ENCODE assay signal across 10 mouse cellular contexts in genomic region chr3:102242854-102243253, GRCm38 (mm10). TPM values are rescaled to one million over a fixed set of nuclear protein-coding genes. Genes with fewer than 3 reads are reported as not detected.
A peak's percentile ranks its signal among the peaks of the same experiment; 100 is the strongest.
DNase-seq lines count a peak whose midpoint lies in the region; TF ChIP-seq lines count a peak whose summit lies in the region.
"Had no signal": no experiment of that assay in that cellular context is flagged by ENCODE, and none has a peak within 500 bp of the region (broad histone marks: within the 10 kb centered on the region; RNA-seq: fewer than 3 reads in every experiment).

No protein-coding gene starts in this region.

- H3K27me3 ChIP-seq in CH12.LX (replicated peaks) = no peaks in the 10 kb centered on the region
- H3K27me3 ChIP-seq: heart, embryonic 13.5 days had no signal

- TF ChIP-seq POLR2A in CH12.LX (IDR thresholded peaks at IDR 0.05; ENCODE audit: low read depth, low read length) = no peak

- no peak for TF ChIP-seq EP300 in CH12.LX (IDR thresholded peaks at IDR 0.05; ENCODE audit: low read length)

- intact Hi-C loops in left cerebral cortex, postnatal 25 days (cut with DNase I) = loop anchor here (1.0 to 10.0 kb wide), 4 partner anchors 161 to 406 kb away; no protein-coding TSS in a partner anchor

- no peak overlapping the region for H3K9ac ChIP-seq in CH12.LX (ENCODE audit: insufficient read depth, low read depth)
- H3K9ac ChIP-seq: heart, embryonic 13.5 days had no signal

- no peaks in the 10 kb centered on the region for H3K4me1 ChIP-seq in CH12.LX (ENCODE audit: control insufficient read depth in 1 of 2, insufficient read depth in 2 of 2)
- H3K4me1 ChIP-seq: heart, embryonic 13.5 days had no signal

- in situ Hi-C loops in CH12.LX (cut with MboI; ENCODE audit: low pct_ligation_motif_present, low pct_unique_long_range_greater_than_20kb, low sequenced_read_pairs) = no loop called here

- H3K27ac ChIP-seq in CH12.LX (ENCODE audit: insufficient read depth, low read depth) = no peak overlapping the region
- H3K27ac ChIP-seq: heart, embryonic 13.5 days had no signal

- peak; percentile 25 for DNase-seq in gastrocnemius, adult 18-20 months (ENCODE audit: low spot score)
- DNase-seq in gastrocnemius, postnatal 4 days (ENCODE audit: low spot score in 2 of 2) = no peak
- DNase-seq in CH12.LX (ENCODE audit: extremely low read depth) = peak; percentile 16
- DNase-seq in cerebellum, postnatal 14 days = peak; percentile 59 to 63
- DNase-seq in heart, postnatal 4 days = peak; percentile 32
- peak; percentile 55 to 72 for DNase-seq in left cerebral cortex, postnatal 25 days (ENCODE audit: low spot score in 2 of 2)
- DNase-seq in right cerebral cortex, postnatal 25 days = peak; percentile 18
- no peak for DNase-seq in yolk sac, embryonic 10.5 days (ENCODE audit: low spot score)

- H3K79me2 ChIP-seq in CH12.LX (replicated peaks; ENCODE audit: control insufficient read depth, extremely low read depth, insufficient read depth, poor library complexity, severe bottlenecking) = no peaks in the 10 kb centered on the region

- dilution Hi-C loops in CH12.LX (cut with MboI; ENCODE audit: extremely low pct_ligation_motif_present, extremely low pct_unique_long_range_greater_than_20kb, low sequenced_read_pairs) = no loop called here

- H3K36me3 ChIP-seq in CH12.LX (replicated peaks in 1 of 2; ENCODE audit: control insufficient read depth in 1 of 2, insufficient read depth in 1 of 2, low read length in 1 of 2) = no peaks in the 10 kb centered on the region
- H3K36me3 ChIP-seq: G1E; heart, embryonic 13.5 days had no signal

- no peak overlapping the region for H3K4me2 ChIP-seq in CH12.LX (ENCODE audit: insufficient read depth, low read depth, poor library complexity, severe bottlenecking)
- H3K4me2 ChIP-seq: heart, embryonic 13.5 days had no signal

- no peak overlapping the region for H3K4me3 ChIP-seq in CH12.LX (replicated peaks in 1 of 3; ENCODE audit: low read depth in 2 of 3, low read length in 2 of 3, poor library complexity in 1 of 3)
- H3K4me3 ChIP-seq: heart, embryonic 13.5 days had no signal

- peaks cover 2% of the 10 kb centered on the region for H3K9me3 ChIP-seq in CH12.LX (replicated peaks; ENCODE audit: low read length)
- H3K9me3 ChIP-seq: G1E had no signal

- peak in 1 of 2 experiments; percentile 48; a peak in 2 of 4 replicates for TF ChIP-seq CTCF in CH12.LX (conservative IDR thresholded peaks at IDR 0.05 in 1 of 2, IDR thresholded peaks at IDR 0.05 in 1 of 2; ENCODE audit: low read depth in 2 of 2, low read length in 2 of 2)

- TF ChIP-seq RAD21 in CH12.LX (IDR thresholded peaks at IDR 0.05; ENCODE audit: low read depth, low read length) = peak; percentile 58

TF ChIP-seq in CH12.LX, 34 proteins besides CTCF, POLR2A, EP300 and RAD21:
- TF ChIP-seq ELF1 (IDR thresholded peaks at IDR 0.05; ENCODE audit: low read depth, low read length) (no peak), JUN (IDR thresholded peaks at IDR 0.05; ENCODE audit: insufficient read depth, low read depth, low read length) (no peak), MXI1 (IDR thresholded peaks at IDR 0.05; ENCODE audit: low read depth, low read length) (no peak), SMC3 (IDR thresholded peaks at IDR 0.05; ENCODE audit: low read depth, low read length) (peak; percentile 51), USF1 (IDR thresholded peaks at IDR 0.05; ENCODE audit: low read depth, low read length) (no peak)
TF ChIP-seq in CH12.LX: peak in this region for 1.

RNA-seq across cellular contexts. Expression of gene Vangl1, which starts 38.4 kb away (rescaled TPM):
- total RNA-seq in gastrocnemius, adult 18-20 months (2021) = 1 to 10 TPM; 2.2 to 2.4 TPM
- total RNA-seq in gastrocnemius, postnatal 4 days (2021) = 10 to 100 TPM; 19.5 to 24.6 TPM
- total RNA-seq in CH12.LX (2012; rRNA removed) (0.04 TPM in 1 of 2 replicates, not detected in the other), CH12.LX (2014; rRNA removed) (not detected in 2 replicates)
- not detected in 2 replicates for polyA plus RNA-seq in CH12.LX (2012; ENCODE audit: insufficient read length, low read depth)
- total RNA-seq in heart, postnatal 4 days (2021) = 10 to 100 TPM; 35.7 to 37.3 TPM
- 1 to 10 TPM; 4.2 to 5.7 TPM for total RNA-seq in left cerebral cortex, postnatal 25 days (2021)

Comparison
In these comparisons a context has a peak if more than half of its experiments do, and no peak if none do; other contexts are left out.
1. DNase-seq: peak in gastrocnemius, adult 18-20 months (single experiment), CH12.LX (single experiment), cerebellum, postnatal 14 days (2 of 2), heart, postnatal 4 days (single experiment), left cerebral cortex, postnatal 25 days (2 of 2) and right cerebral cortex, postnatal 25 days (single experiment); none in gastrocnemius, postnatal 4 days (0 of 2) and yolk sac, embryonic 10.5 days (single experiment).